Mouse (Mus musculus): ENCODE results near the gene Pole4.

Gene Pole4

GRCm38 (mm10) chr6:82705221-82705620 is at the start of gene Pole4:
Gene Pole4, minus strand, starts transcription at chr6:82705365.
- DNase-seq (ENCODE audit: low read depth, low spot score), result no peak
- Histone ChIP-seq H3K36me3 (ENCODE audit: control insufficient read depth, insufficient read depth, low read length, poor library complexity, severe bottlenecking) (no peaks in the 10 kb centered on the region), H3K27me3 (ENCODE audit: control insufficient read depth, insufficient read depth, low read length, poor library complexity, severe bottlenecking) (no peaks in the 10 kb centered on the region)

- H3K36me3 ChIP-seq (ENCODE audit: control insufficient read depth, insufficient read depth, low read length, poor library complexity, severe bottlenecking), result no peaks in the 10 kb centered on the region
- no peak for DNase-seq (ENCODE audit: low read depth, low spot score)
- H3K27me3 ChIP-seq (ENCODE audit: control insufficient read depth, insufficient read depth, low read length, poor library complexity, severe bottlenecking), result no peaks in the 10 kb centered on the region
Measured at GRCm38 (mm10) chr6:82754769-82755168, 49.6 kb upstream of the Pole4 start.

GRCm38 (mm10) chr6:82753638-82754361 is 48.6 kb upstream of the Pole4 start:
- Histone ChIP-seq H3K27me3 (ENCODE audit: control insufficient read depth, insufficient read depth, low read length, poor library complexity, severe bottlenecking) (no peaks in the 10 kb centered on the region), H3K36me3 (ENCODE audit: control insufficient read depth, insufficient read depth, low read length, poor library complexity, severe bottlenecking) (no peaks in the 10 kb centered on the region)
- DNase-seq (ENCODE audit: low read depth, low spot score), result no peak

- DNase-seq (ENCODE audit: low read depth, low spot score), result no peak
- no peaks in the 10 kb centered on the region for H3K27me3 ChIP-seq (ENCODE audit: control insufficient read depth, insufficient read depth, low read length, poor library complexity, severe bottlenecking)
- H3K36me3 ChIP-seq (ENCODE audit: control insufficient read depth, insufficient read depth, low read length, poor library complexity, severe bottlenecking), result no peaks in the 10 kb centered on the region
Measured at GRCm38 (mm10) chr6:82753061-82753460, 47.9 kb upstream of the Pole4 start.

- Histone ChIP-seq H3K36me3 (ENCODE audit: control insufficient read depth, insufficient read depth, low read length, poor library complexity, severe bottlenecking) (no peaks in the 10 kb centered on the region), H3K27me3 (ENCODE audit: control insufficient read depth, insufficient read depth, low read length, poor library complexity, severe bottlenecking) (no peaks in the 10 kb centered on the region)
- DNase-seq (ENCODE audit: low read depth, low spot score), result no peak
Measured at GRCm38 (mm10) chr6:82751791-82752190, 46.6 kb upstream of the Pole4 start.

GRCm38 (mm10) chr6:82751031-82751430 is 45.9 kb upstream of the Pole4 start:
- no peaks in the 10 kb centered on the region for H3K27me3 ChIP-seq (ENCODE audit: control insufficient read depth, insufficient read depth, low read length, poor library complexity, severe bottlenecking)
- H3K36me3 ChIP-seq (ENCODE audit: control insufficient read depth, insufficient read depth, low read length, poor library complexity, severe bottlenecking), result no peaks in the 10 kb centered on the region
- DNase-seq (ENCODE audit: low read depth, low spot score), result no peak

GRCm38 (mm10) chr6:82750063-82750462 is 44.9 kb upstream of the Pole4 start:
- Histone ChIP-seq H3K36me3 (ENCODE audit: control insufficient read depth, insufficient read depth, low read length, poor library complexity, severe bottlenecking) (no peaks in the 10 kb centered on the region), H3K27me3 (ENCODE audit: control insufficient read depth, insufficient read depth, low read length, poor library complexity, severe bottlenecking) (no peaks in the 10 kb centered on the region)
- peak; percentile 31 for DNase-seq (ENCODE audit: low read depth, low spot score)

GRCm38 (mm10) chr6:82748106-82748672 is 43.0 kb upstream of the Pole4 start:
- no peaks in the 10 kb centered on the region; the same call in 1 of the 2 replicates for H3K36me3 ChIP-seq (ENCODE audit: control insufficient read depth, insufficient read depth, low read length, poor library complexity, severe bottlenecking)
- H3K27me3 ChIP-seq (ENCODE audit: control insufficient read depth, insufficient read depth, low read length, poor library complexity, severe bottlenecking), result no peaks in the 10 kb centered on the region
- no peak for DNase-seq (ENCODE audit: low read depth, low spot score)

- DNase-seq (ENCODE audit: low read depth, low spot score), result no peak
- H3K36me3 ChIP-seq (ENCODE audit: control insufficient read depth, insufficient read depth, low read length, poor library complexity, severe bottlenecking), result no peaks in the 10 kb centered on the region; the same call in 1 of the 2 replicates
- no peaks in the 10 kb centered on the region for H3K27me3 ChIP-seq (ENCODE audit: control insufficient read depth, insufficient read depth, low read length, poor library complexity, severe bottlenecking)
Measured at GRCm38 (mm10) chr6:82747085-82747484, 41.9 kb upstream of the Pole4 start.

- Histone ChIP-seq H3K27me3 (ENCODE audit: control insufficient read depth, insufficient read depth, low read length, poor library complexity, severe bottlenecking) (no peaks in the 10 kb centered on the region), H3K36me3 (ENCODE audit: control insufficient read depth, insufficient read depth, low read length, poor library complexity, severe bottlenecking) (no peaks in the 10 kb centered on the region; the same call in 1 of the 2 replicates)
- DNase-seq (ENCODE audit: low read depth, low spot score), result no peak
Measured at GRCm38 (mm10) chr6:82744553-82744952, 39.4 kb upstream of the Pole4 start.

GRCm38 (mm10) chr6:82741518-82741880 is 36.3 kb upstream of the Pole4 start:
- Histone ChIP-seq H3K27me3 (ENCODE audit: control insufficient read depth, insufficient read depth, low read length, poor library complexity, severe bottlenecking) (no peaks in the 10 kb centered on the region), H3K36me3 (ENCODE audit: control insufficient read depth, insufficient read depth, low read length, poor library complexity, severe bottlenecking) (no peaks in the 10 kb centered on the region; the same call in 1 of the 2 replicates)
- no peak for DNase-seq (ENCODE audit: low read depth, low spot score)

- no peaks in the 10 kb centered on the region; the same call in 1 of the 2 replicates for H3K36me3 ChIP-seq (ENCODE audit: control insufficient read depth, insufficient read depth, low read length, poor library complexity, severe bottlenecking)
- H3K27me3 ChIP-seq (ENCODE audit: control insufficient read depth, insufficient read depth, low read length, poor library complexity, severe bottlenecking), result no peaks in the 10 kb centered on the region
- DNase-seq (ENCODE audit: low read depth, low spot score), result no peak
Measured at GRCm38 (mm10) chr6:82740868-82741517, 35.8 kb upstream of the Pole4 start.

GRCm38 (mm10) chr6:82740269-82740668 is 35.1 kb upstream of the Pole4 start:
- Histone ChIP-seq H3K36me3 (ENCODE audit: control insufficient read depth, insufficient read depth, low read length, poor library complexity, severe bottlenecking) (no peaks in the 10 kb centered on the region; the same call in 1 of the 2 replicates), H3K27me3 (ENCODE audit: control insufficient read depth, insufficient read depth, low read length, poor library complexity, severe bottlenecking) (no peaks in the 10 kb centered on the region)
- DNase-seq (ENCODE audit: low read depth, low spot score), result peak; percentile 87

- DNase-seq (ENCODE audit: low read depth, low spot score), result no peak
- Histone ChIP-seq H3K36me3 (ENCODE audit: control insufficient read depth, insufficient read depth, low read length, poor library complexity, severe bottlenecking) (no peaks in the 10 kb centered on the region), H3K27me3 (ENCODE audit: control insufficient read depth, insufficient read depth, low read length, poor library complexity, severe bottlenecking) (no peaks in the 10 kb centered on the region)
Measured at GRCm38 (mm10) chr6:82737634-82738540, 32.7 kb upstream of the Pole4 start.

Measured in splenic B cell, adult 2 months (primary cell).